Comparison of ENCODE assay signal across 27 mouse cellular contexts in the genomic region with DNA sequence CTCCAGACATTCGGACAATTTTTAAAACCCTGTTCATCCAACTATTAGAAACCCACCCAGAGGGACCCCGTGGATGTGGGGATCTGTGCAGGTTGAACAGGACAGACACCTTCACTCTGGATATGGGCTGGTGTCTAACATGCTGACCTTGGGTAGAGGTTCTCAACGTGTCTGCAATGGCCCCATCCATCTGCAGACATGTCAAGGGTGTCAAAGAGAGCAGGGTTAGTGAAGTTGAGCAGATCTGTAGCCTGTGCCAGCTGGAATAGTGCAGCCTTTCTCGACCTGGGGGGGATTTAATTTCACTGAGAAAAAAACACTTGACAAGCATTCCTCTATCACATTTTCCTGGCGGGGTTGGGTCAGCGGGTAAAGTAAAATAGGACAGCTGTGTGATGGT. TPM values are rescaled to one million over a fixed set of nuclear protein-coding genes. Genes with fewer than 3 reads are reported as not detected.
DNase-seq lines count a peak whose midpoint lies in the region; ATAC-seq and TF ChIP-seq lines count a peak whose summit lies in the region.
"Had no signal": no experiment of that assay in that cellular context is flagged by ENCODE, and none has a peak within 500 bp of the region (broad histone marks: within the 10 kb centered on the region; RNA-seq: fewer than 3 reads in every experiment).

No protein-coding gene starts in this region.

- no peak for DNase-seq in kidney, adult 8-10 months
- DNase-seq in midbrain, embryonic 11.5 days (ENCODE audit: low spot score, missing footprints): no peak
- DNase-seq in cerebellum, adult 2 months: no peak
- DNase-seq: adrenal gland, postnatal 25 days; B cell, adult 2 months; cerebellum, adult 11-12 months; cerebellum, postnatal 10 days; forebrain, postnatal 0 days; gastrocnemius, postnatal 14 days; heart, postnatal 14 days; lung, postnatal 36 days; spleen, adult 18-20 months had no signal

- no peaks in the 10 kb centered on the region for H3K27me3 ChIP-seq in heart, embryonic 13.5 days (replicated peaks)
- H3K27me3 ChIP-seq in heart, embryonic 11.5 days (ENCODE audit: control insufficient read depth, insufficient read depth, low read length): no peaks in the 10 kb centered on the region
- H3K27me3 ChIP-seq in kidney, embryonic 14.5 days (ENCODE audit: control insufficient read depth, insufficient read depth, low read length): no peaks in the 10 kb centered on the region; the same call in 1 of the 2 replicates
- H3K27me3 ChIP-seq in midbrain, embryonic 11.5 days (ENCODE audit: control insufficient read depth, insufficient read depth, low read length): no peaks in the 10 kb centered on the region
- no peaks in the 10 kb centered on the region for H3K27me3 ChIP-seq in midbrain, embryonic 15.5 days (replicated peaks)
- H3K27me3 ChIP-seq in stomach, embryonic 16.5 days (ENCODE audit: control insufficient read depth, insufficient read depth, low read length): no peaks in the 10 kb centered on the region
- H3K27me3 ChIP-seq in cerebellum, adult 2 months (ENCODE audit: control insufficient read depth, insufficient read depth, low read length): no peaks in the 10 kb centered on the region
- H3K27me3 ChIP-seq: embryonic facial prominence, embryonic 15.5 days; forebrain, embryonic 12.5 days; hindbrain, embryonic 12.5 days; liver, embryonic 15.5 days had no signal

- TF ChIP-seq CTCF in cerebellum, adult 2 months (IDR thresholded peaks at IDR 0.05; ENCODE audit: borderline replicate concordance, insufficient read depth, low read depth, low read length): no peak

- 45% methylated on average over 6 of the region's 6 CpGs for WGBS in heart, embryonic 13.5 days
- WGBS in heart, embryonic 11.5 days (ENCODE audit: insufficient replicate concordance): 53% methylated on average over 6 of the region's 6 CpGs
- WGBS in kidney, embryonic 14.5 days: 32% methylated on average over 6 of the region's 6 CpGs
- 81% methylated on average over 6 of the region's 6 CpGs for WGBS in midbrain, embryonic 11.5 days
- 79% methylated on average over 6 of the region's 6 CpGs for WGBS in midbrain, embryonic 15.5 days
- WGBS in stomach, embryonic 16.5 days: 40% methylated on average over 6 of the region's 6 CpGs
- 33% methylated on average over 6 of the region's 6 CpGs for WGBS in cerebellum, adult 2 months

- peak overlapping the region; percentile 40 for H3K27ac ChIP-seq in heart, embryonic 13.5 days (replicated peaks)
- H3K27ac ChIP-seq in heart, embryonic 11.5 days (ENCODE audit: low read depth, low read length): no peak overlapping the region
- no peak overlapping the region for H3K27ac ChIP-seq in kidney, embryonic 14.5 days (ENCODE audit: low read depth, low read length)
- no peak overlapping the region for H3K27ac ChIP-seq in midbrain, embryonic 11.5 days (ENCODE audit: low read depth, low read length)
- no peak overlapping the region for H3K27ac ChIP-seq in midbrain, embryonic 15.5 days
- H3K27ac ChIP-seq in stomach, embryonic 16.5 days (ENCODE audit: low read length): peak overlapping the region; percentile 41; the same call in 1 of the 2 replicates
- H3K27ac ChIP-seq in cerebellum, adult 2 months (ENCODE audit: insufficient read depth, low read length): no peak overlapping the region
- H3K27ac ChIP-seq: embryonic facial prominence, embryonic 10.5 days; embryonic facial prominence, embryonic 15.5 days; forebrain, embryonic 12.5 days; hindbrain, embryonic 12.5 days; hindbrain, postnatal 0 days; limb, embryonic 12.5 days; liver, embryonic 15.5 days; midbrain, embryonic 12.5 days had no signal

- TF ChIP-seq POLR2A in cerebellum, adult 2 months (IDR thresholded peaks at IDR 0.05; ENCODE audit: borderline replicate concordance, insufficient read depth, low read length): no peak

- no peak for ATAC-seq in heart, embryonic 13.5 days (ENCODE audit: extremely low read depth, insufficient number of reproducible peaks, low FRiP score, low TSS enrichment)
- ATAC-seq in heart, embryonic 11.5 days (replicated peaks; ENCODE audit: insufficient number of reproducible peaks, low FRiP score, low TSS enrichment): no peak
- peak; percentile 51 for ATAC-seq in kidney, embryonic 14.5 days (ENCODE audit: low FRiP score, low TSS enrichment)
- 0 out of 2 replicates have a peak, but pooled peaks have one; percentile 5 for ATAC-seq in midbrain, embryonic 11.5 days (ENCODE audit: low FRiP score)
- ATAC-seq in midbrain, embryonic 15.5 days (replicated peaks): no peak
- ATAC-seq in stomach, embryonic 16.5 days (ENCODE audit: insufficient read depth, low FRiP score): peak; percentile 57; the same call in 1 of the 2 replicates
- ATAC-seq: forebrain, postnatal 0 days; hindbrain, postnatal 0 days; intestine, postnatal 0 days had no signal

- no peak overlapping the region for H3K9ac ChIP-seq in heart, embryonic 13.5 days
- H3K9ac ChIP-seq in heart, embryonic 11.5 days (ENCODE audit: low read depth, low read length): no peak overlapping the region
- H3K9ac ChIP-seq in kidney, embryonic 14.5 days (ENCODE audit: low read depth, low read length): no peak overlapping the region
- no peak overlapping the region for H3K9ac ChIP-seq in midbrain, embryonic 11.5 days (ENCODE audit: low read length)
- H3K9ac ChIP-seq in midbrain, embryonic 15.5 days: no peak overlapping the region
- H3K9ac ChIP-seq in stomach, embryonic 16.5 days (ENCODE audit: low read length): no peak overlapping the region
- H3K9ac ChIP-seq: embryonic facial prominence, embryonic 15.5 days; forebrain, embryonic 12.5 days; forebrain, postnatal 0 days; hindbrain, embryonic 12.5 days; limb, embryonic 12.5 days; liver, embryonic 15.5 days; midbrain, embryonic 12.5 days had no signal

- H3K4me2 ChIP-seq in heart, embryonic 13.5 days: no peak overlapping the region
- H3K4me2 ChIP-seq in heart, embryonic 11.5 days: no peak overlapping the region
- H3K4me2 ChIP-seq in kidney, embryonic 14.5 days (replicated peaks; ENCODE audit: low read depth, low read length): no peak overlapping the region
- H3K4me2 ChIP-seq in midbrain, embryonic 11.5 days: no peak overlapping the region
- no peak overlapping the region for H3K4me2 ChIP-seq in midbrain, embryonic 15.5 days
- no peak overlapping the region for H3K4me2 ChIP-seq in stomach, embryonic 16.5 days (ENCODE audit: low read depth, low read length)
- H3K4me2 ChIP-seq: embryonic facial prominence, embryonic 15.5 days; forebrain, embryonic 12.5 days; hindbrain, embryonic 12.5 days; limb, embryonic 12.5 days; liver, embryonic 15.5 days; midbrain, embryonic 12.5 days had no signal

- H3K36me3 ChIP-seq in heart, embryonic 13.5 days: no peaks in the 10 kb centered on the region
- no peaks in the 10 kb centered on the region for H3K36me3 ChIP-seq in heart, embryonic 11.5 days (ENCODE audit: control insufficient read depth, insufficient read depth, low read length)
- no peaks in the 10 kb centered on the region for H3K36me3 ChIP-seq in kidney, embryonic 14.5 days (ENCODE audit: control insufficient read depth, insufficient read depth, low read length)
- no peaks in the 10 kb centered on the region for H3K36me3 ChIP-seq in midbrain, embryonic 11.5 days (ENCODE audit: control insufficient read depth, insufficient read depth, low read length)
- H3K36me3 ChIP-seq in midbrain, embryonic 15.5 days (replicated peaks): no peaks in the 10 kb centered on the region
- no peaks in the 10 kb centered on the region for H3K36me3 ChIP-seq in stomach, embryonic 16.5 days (ENCODE audit: control insufficient read depth, insufficient read depth, low read length)
- H3K36me3 ChIP-seq: embryonic facial prominence, embryonic 10.5 days; embryonic facial prominence, embryonic 15.5 days; forebrain, embryonic 12.5 days; hindbrain, embryonic 12.5 days; limb, embryonic 12.5 days; liver, embryonic 15.5 days; midbrain, embryonic 12.5 days had no signal

- H3K4me3 ChIP-seq in heart, embryonic 13.5 days: no peak overlapping the region
- H3K4me3 ChIP-seq in heart, embryonic 11.5 days (ENCODE audit: low read depth, low read length): no peak overlapping the region
- no peak overlapping the region for H3K4me3 ChIP-seq in kidney, embryonic 14.5 days (ENCODE audit: low read length)
- H3K4me3 ChIP-seq in midbrain, embryonic 11.5 days (ENCODE audit: low read depth, low read length): no peak overlapping the region
- H3K4me3 ChIP-seq in midbrain, embryonic 15.5 days: no peak overlapping the region
- H3K4me3 ChIP-seq in stomach, embryonic 16.5 days (replicated peaks; ENCODE audit: low read length): no peak overlapping the region
- H3K4me3 ChIP-seq in cerebellum, adult 2 months (replicated peaks; ENCODE audit: insufficient read depth, low read depth, low read length): no peak overlapping the region
- H3K4me3 ChIP-seq: embryonic facial prominence, embryonic 10.5 days; embryonic facial prominence, embryonic 15.5 days; forebrain, embryonic 12.5 days; hindbrain, embryonic 12.5 days; limb, embryonic 12.5 days; liver, embryonic 15.5 days; midbrain, embryonic 12.5 days had no signal

- peaks cover 32% of the 10 kb centered on the region for H3K4me1 ChIP-seq in heart, embryonic 13.5 days
- H3K4me1 ChIP-seq in heart, embryonic 11.5 days (ENCODE audit: control insufficient read depth, insufficient read depth, low read length): peaks cover 22% of the 10 kb centered on the region
- H3K4me1 ChIP-seq in kidney, embryonic 14.5 days (ENCODE audit: control insufficient read depth, insufficient read depth, low read length): peaks cover 13% of the 10 kb centered on the region; the same call in 1 of the 2 replicates
- no peaks in the 10 kb centered on the region for H3K4me1 ChIP-seq in midbrain, embryonic 11.5 days (ENCODE audit: control insufficient read depth, insufficient read depth, low read length)
- no peaks in the 10 kb centered on the region for H3K4me1 ChIP-seq in midbrain, embryonic 15.5 days
- peaks cover 19% of the 10 kb centered on the region for H3K4me1 ChIP-seq in stomach, embryonic 16.5 days (ENCODE audit: control insufficient read depth, insufficient read depth, low read length)
- H3K4me1 ChIP-seq in cerebellum, adult 2 months (ENCODE audit: control insufficient read depth, insufficient read depth, low read length): no peaks in the 10 kb centered on the region
- H3K4me1 ChIP-seq: forebrain, embryonic 12.5 days; midbrain, embryonic 12.5 days had no signal

- H3K9me3 ChIP-seq in heart, embryonic 13.5 days: no peaks in the 10 kb centered on the region
- H3K9me3 ChIP-seq in heart, embryonic 11.5 days (replicated peaks; ENCODE audit: control insufficient read depth, low read length): no peaks in the 10 kb centered on the region
- H3K9me3 ChIP-seq in kidney, embryonic 14.5 days (ENCODE audit: control insufficient read depth, low read length): no peaks in the 10 kb centered on the region
- no peaks in the 10 kb centered on the region for H3K9me3 ChIP-seq in midbrain, embryonic 11.5 days (ENCODE audit: control insufficient read depth, low read length)
- H3K9me3 ChIP-seq in midbrain, embryonic 15.5 days: no peaks in the 10 kb centered on the region
- H3K9me3 ChIP-seq in stomach, embryonic 16.5 days (replicated peaks; ENCODE audit: control insufficient read depth, low read length): no peaks in the 10 kb centered on the region
- H3K9me3 ChIP-seq: embryonic facial prominence, embryonic 10.5 days; embryonic facial prominence, embryonic 15.5 days; forebrain, embryonic 12.5 days; hindbrain, embryonic 12.5 days; limb, embryonic 12.5 days; liver, embryonic 15.5 days; midbrain, embryonic 12.5 days had no signal

RNA-seq across cellular contexts. Expression of a gene that starts 10.2 kb away (rescaled TPM):
- 24.5 TPM in 2 replicates for polyA plus RNA-seq in heart, embryonic 13.5 days (2015; fragmentation: Nextera tagmentation; extraction: Ambion mirVana)
- 19.9 and 31.3 TPM in 2 replicates for polyA plus RNA-seq in heart, embryonic 11.5 days (2014; fragmentation: Nextera tagmentation; extraction: Ambion mirVana)
- 0.87 and 0.94 TPM in 2 replicates for polyA plus RNA-seq in kidney, embryonic 14.5 days (2014; fragmentation: Nextera tagmentation; extraction: Ambion mirVana)
- polyA plus RNA-seq in midbrain, embryonic 11.5 days (2014; fragmentation: Nextera tagmentation; extraction: Ambion mirVana): 2.5 and 2.6 TPM in 2 replicates
- polyA plus RNA-seq in midbrain, embryonic 15.5 days (2015; fragmentation: Nextera tagmentation; extraction: Ambion mirVana): 1.9 and 2.4 TPM in 2 replicates
- 15.9 and 17.2 TPM in 2 replicates for polyA plus RNA-seq in stomach, embryonic 16.5 days (2015; fragmentation: Nextera tagmentation; extraction: Ambion mirVana)
- polyA plus RNA-seq in cerebellum, adult 2 months (2012; rRNA removed): 0.59 and 1.1 TPM in 2 replicates

RNA-seq across cellular contexts. Expression of a gene that starts 41.8 kb away (rescaled TPM):
- 1.6 and 2.2 TPM in 2 replicates for polyA plus RNA-seq in heart, embryonic 13.5 days (2015; fragmentation: Nextera tagmentation; extraction: Ambion mirVana)
- polyA plus RNA-seq in heart, embryonic 11.5 days (2014; fragmentation: Nextera tagmentation; extraction: Ambion mirVana): 2.2 TPM in 2 replicates
- polyA plus RNA-seq in kidney, embryonic 14.5 days (2014; fragmentation: Nextera tagmentation; extraction: Ambion mirVana): 0.14 TPM in 1 of 2 replicates, not detected in the other
- polyA plus RNA-seq in midbrain, embryonic 11.5 days (2014; fragmentation: Nextera tagmentation; extraction: Ambion mirVana): 0.32 TPM in 1 of 2 replicates, not detected in the other
- polyA plus RNA-seq in midbrain, embryonic 15.5 days (2015; fragmentation: Nextera tagmentation; extraction: Ambion mirVana): 0.88 and 1.1 TPM in 2 replicates
- polyA plus RNA-seq in stomach, embryonic 16.5 days (2015; fragmentation: Nextera tagmentation; extraction: Ambion mirVana): 0.62 and 0.72 TPM in 2 replicates
- 0.33 and 0.73 TPM in 2 replicates for polyA plus RNA-seq in cerebellum, adult 2 months (2012; rRNA removed)
- polyA plus RNA-seq: embryonic facial prominence, embryonic 10.5 days; liver, adult 2 months; liver, embryonic 15.5 days had no signal

RNA-seq across cellular contexts. Expression of a gene that starts 42.1 kb away (rescaled TPM):
- 7.3 and 7.7 TPM in 2 replicates for polyA plus RNA-seq in heart, embryonic 13.5 days (2015; fragmentation: Nextera tagmentation; extraction: Ambion mirVana)
- polyA plus RNA-seq in heart, embryonic 11.5 days (2014; fragmentation: Nextera tagmentation; extraction: Ambion mirVana): 8.0 and 10.0 TPM in 2 replicates
- polyA plus RNA-seq in kidney, embryonic 14.5 days (2014; fragmentation: Nextera tagmentation; extraction: Ambion mirVana): 5.8 and 7.4 TPM in 2 replicates
- polyA plus RNA-seq in midbrain, embryonic 11.5 days (2014; fragmentation: Nextera tagmentation; extraction: Ambion mirVana): 4.7 and 5.0 TPM in 2 replicates
- 7.9 and 8.4 TPM in 2 replicates for polyA plus RNA-seq in midbrain, embryonic 15.5 days (2015; fragmentation: Nextera tagmentation; extraction: Ambion mirVana)
- polyA plus RNA-seq in stomach, embryonic 16.5 days (2015; fragmentation: Nextera tagmentation; extraction: Ambion mirVana): 6.5 and 6.8 TPM in 2 replicates
- polyA plus RNA-seq in cerebellum, adult 2 months (2012; rRNA removed): 7.6 and 8.0 TPM in 2 replicates

Comparison
In these comparisons a context has a peak if more than half of its experiments do, and no peak if none do; other contexts are left out.
1. ATAC-seq: peak in kidney, embryonic 14.5 days (single experiment), midbrain, embryonic 11.5 days (single experiment) and stomach, embryonic 16.5 days (single experiment); none in heart, embryonic 13.5 days (single experiment), heart, embryonic 11.5 days (single experiment) and midbrain, embryonic 15.5 days (single experiment).
2. H3K27ac ChIP-seq: peak in heart, embryonic 13.5 days (single experiment) and stomach, embryonic 16.5 days (single experiment); none in heart, embryonic 11.5 days (single experiment), kidney, embryonic 14.5 days (single experiment), midbrain, embryonic 11.5 days (single experiment), midbrain, embryonic 15.5 days (single experiment) and cerebellum, adult 2 months (single experiment).